Mouse (Mus musculus) thymus, postnatal 25 days (tissue): ENCODE measurements at regions not wholly inside any gene's neighbourhood (a gene's known extent, or its start where the extent isn't known, plus 50 kb on each side); places are given as distances from the start of the nearest gene placed in this dataset.

Source experiments
- DNase-seq: peaks from one replicate; pipeline ENCODE4 v3.0.0; 2022

- no peak for DNase-seq
Observed at GRCm38 (mm10) chr13:34576392-34576791, 76.9 kb downstream of the Pxdc1 start.

- no peak for DNase-seq
Observed at GRCm38 (mm10) chr13:34575997-34576314, 77.3 kb downstream of the Pxdc1 start.

GRCm38 (mm10) chr13:34575179-34575996, 77.9 kb downstream of the Pxdc1 start:
- no peak for DNase-seq

- DNase-seq: no peak
Observed at GRCm38 (mm10) chr13:34569312-34569711, 84.0 kb downstream of the Pxdc1 start.

GRCm38 (mm10) chr13:34566687-34567086, 86.6 kb downstream of the Pxdc1 start:
- no peak for DNase-seq

- no peak for DNase-seq
Observed at GRCm38 (mm10) chr13:34550130-34550884, 103.0 kb downstream of the Pxdc1 start.

- DNase-seq: no peak
Observed at GRCm38 (mm10) chr13:34540646-34541045, 112.6 kb downstream of the Pxdc1 start.

GRCm38 (mm10) chr13:34533896-34534295, 119.4 kb downstream of the Pxdc1 start:
- DNase-seq: no peak

GRCm38 (mm10) chr13:34511332-34511731, 142.0 kb downstream of the Pxdc1 start:
- DNase-seq: no peak

- no peak for DNase-seq
Observed at GRCm38 (mm10) chr13:34507224-34507623, 146.1 kb downstream of the Pxdc1 start.

GRCm38 (mm10) chr13:34505861-34506260, 147.4 kb downstream of the Pxdc1 start:
- no peak for DNase-seq

GRCm38 (mm10) chr13:34504879-34505278, 148.4 kb downstream of the Pxdc1 start:
- no peak for DNase-seq

GRCm38 (mm10) chr13:34498910-34499309, 153.9 kb upstream of the Slc22a23 start:
- DNase-seq: no peak

- DNase-seq: no peak
Observed at GRCm38 (mm10) chr13:34497667-34498066, 152.7 kb upstream of the Slc22a23 start.

GRCm38 (mm10) chr13:34484831-34485230, 139.8 kb upstream of the Slc22a23 start:
- DNase-seq: no peak

GRCm38 (mm10) chr13:34481461-34481860, 136.5 kb upstream of the Slc22a23 start:
- no peak for DNase-seq

- DNase-seq: peak; percentile 3
Observed at GRCm38 (mm10) chr13:34470410-34470809, 125.4 kb upstream of the Slc22a23 start.

- no peak for DNase-seq
Observed at GRCm38 (mm10) chr13:34469568-34469967, 124.6 kb upstream of the Slc22a23 start.

- DNase-seq: no peak
Observed at GRCm38 (mm10) chr13:34468132-34468748, 123.3 kb upstream of the Slc22a23 start.

- no peak for DNase-seq
Observed at GRCm38 (mm10) chr13:34465862-34466430, 121.0 kb upstream of the Slc22a23 start.

- DNase-seq: no peak
Observed at GRCm38 (mm10) chr13:34465456-34465855, 120.5 kb upstream of the Slc22a23 start.

GRCm38 (mm10) chr13:34464221-34464620, 119.2 kb upstream of the Slc22a23 start:
- no peak for DNase-seq

GRCm38 (mm10) chr13:34462808-34463511, 118.0 kb upstream of the Slc22a23 start:
- DNase-seq: no peak
